Mouse (Mus musculus) E14TG2a.4 (cell line): ENCODE data around the gene Arid3c.

Experiments used
- CTCF ChIP-seq: conservative IDR thresholded peaks from 2 replicates; pipeline ENCODE4 v1.5.1; 2014; ENCODE audit warnings: low read length
- NANOG ChIP-seq: IDR thresholded peaks from 2 replicates; pipeline ENCODE4 v1.6.1; 2014; ENCODE audit warnings: borderline replicate concordance, low read length, mixed read lengths

- 0 out of 2 replicates have a peak, but pooled peaks have one; percentile 2 for TF ChIP-seq CTCF
- TF ChIP-seq NANOG, result no peak
Observed at GRCm38 (mm10) chr4:41740380-41741157, 9.6 kb upstream of the Arid3c start.
